Mouse (Mus musculus) layer of hippocampus, adult 2 months (tissue): ENCODE measurements at regions not wholly inside any gene's neighbourhood (a gene's known extent, or its start where the extent isn't known, plus 50 kb on each side); places are given as distances from the start of the nearest gene placed in this dataset.
A peak's percentile ranks its signal among the peaks of the same experiment; 100 is the strongest.

Source experiments
- DNase-seq, 2 experiments: peaks; one replicate each; pipeline ENCODE4 v3.0.0; 2022; ENCODE audit warnings: low spot score in 2 of 2
- H3K27ac ChIP-seq: fragments of 200-600 bp; 2 replicates; pipeline ENCODE4 v1.8.1; 2022
- H3K4me3 ChIP-seq: fragments of 200-600 bp; 2 replicates; pipeline ENCODE4 v1.8.1; 2022; ENCODE audit warnings: mild to moderate bottlenecking
- CTCF ChIP-seq: fragments of 200-600 bp; conservative IDR thresholded peaks from 2 replicates; pipeline ENCODE4 v1.8.1; 2022; ENCODE audit warnings: antibody characterized with exemption, mild to moderate bottlenecking, moderate library complexity

- DNase-seq, result no peak
- no peak for TF ChIP-seq CTCF
- H3K27ac ChIP-seq, result no peak overlapping the region
- no peak overlapping the region for H3K4me3 ChIP-seq
Observed at GRCm38 (mm10) chr12:16191803-16192389, 375.2 kb upstream of the Trib2 start.

GRCm38 (mm10) chr12:16190706-16191105 lies 374.0 kb upstream of the Trib2 start:
- Histone ChIP-seq H3K27ac (0 out of 2 replicates have a peak overlapping the region, but pooled peaks have one; percentile 18), H3K4me3 (no peak overlapping the region)
- no peak for DNase-seq
- no peak for TF ChIP-seq CTCF

- DNase-seq, result no peak
- no peak overlapping the region for H3K4me3 ChIP-seq
- no peak overlapping the region for H3K27ac ChIP-seq
- peak; percentile 43 for TF ChIP-seq CTCF
Observed at GRCm38 (mm10) chr12:16189441-16189840, 372.7 kb upstream of the Trib2 start.

- no peak for TF ChIP-seq CTCF
Observed at GRCm38 (mm10) chr12:16185976-16186515, 369.3 kb upstream of the Trib2 start.

GRCm38 (mm10) chr12:16185431-16185923 lies 368.8 kb upstream of the Trib2 start:
- H3K4me3 ChIP-seq, result no peak overlapping the region
- TF ChIP-seq CTCF, result no peak
- no peak for DNase-seq
- H3K27ac ChIP-seq, result no peak overlapping the region

More at GRCm38 (mm10) chr12:16185976-16186515, 369.3 kb upstream of the Trib2 start:
- Histone ChIP-seq H3K4me3 (no peak overlapping the region), H3K27ac (no peak overlapping the region)
- no peak for DNase-seq

- DNase-seq, result no peak
- H3K27ac ChIP-seq, result no peak overlapping the region
- no peak overlapping the region for H3K4me3 ChIP-seq
- no peak for TF ChIP-seq CTCF
Observed at GRCm38 (mm10) chr12:16183055-16183454, 366.3 kb upstream of the Trib2 start.

GRCm38 (mm10) chr12:16181599-16181998 lies 364.9 kb upstream of the Trib2 start:
- Histone ChIP-seq H3K4me3 (no peak overlapping the region), H3K27ac (no peak overlapping the region)
- DNase-seq, result no peak
- no peak for TF ChIP-seq CTCF

GRCm38 (mm10) chr12:16179897-16180296 lies 363.2 kb upstream of the Trib2 start:
- no peak for TF ChIP-seq CTCF
- Histone ChIP-seq H3K4me3 (no peak overlapping the region), H3K27ac (no peak overlapping the region)
- DNase-seq, result no peak

GRCm38 (mm10) chr12:16176326-16176725 lies 359.6 kb upstream of the Trib2 start:
- Histone ChIP-seq H3K27ac (no peak overlapping the region), H3K4me3 (no peak overlapping the region)
- no peak for DNase-seq
- no peak for TF ChIP-seq CTCF

- no peak for DNase-seq
- Histone ChIP-seq H3K4me3 (no peak overlapping the region), H3K27ac (no peak overlapping the region)
- TF ChIP-seq CTCF, result no peak
Observed at GRCm38 (mm10) chr12:16172176-16172575, 355.5 kb upstream of the Trib2 start.

GRCm38 (mm10) chr12:16171636-16172035 lies 354.9 kb upstream of the Trib2 start:
- Histone ChIP-seq H3K27ac (no peak overlapping the region), H3K4me3 (no peak overlapping the region)
- TF ChIP-seq CTCF, result no peak
- DNase-seq, result no peak

GRCm38 (mm10) chr12:16169781-16170535 lies 353.2 kb upstream of the Trib2 start:
- no peak for TF ChIP-seq CTCF
- DNase-seq, result no peak
- Histone ChIP-seq H3K27ac (no peak overlapping the region), H3K4me3 (no peak overlapping the region)

- no peak for DNase-seq
- TF ChIP-seq CTCF, result no peak
- Histone ChIP-seq H3K27ac (no peak overlapping the region), H3K4me3 (no peak overlapping the region)
Observed at GRCm38 (mm10) chr12:16167793-16168343, 351.1 kb upstream of the Trib2 start.
